In genomic region chr17:48426991-48427750, GRCm38 (mm10) we compare ENCODE assay signal across 12 mouse cellular contexts. TPM values are rescaled to one million over a fixed set of nuclear protein-coding genes. Genes with fewer than 3 reads are reported as not detected.
DNase-seq lines count a peak whose midpoint lies in the region; ATAC-seq and TF ChIP-seq lines count a peak whose summit lies in the region.
"Had no signal": no experiment of that assay in that cellular context is flagged by ENCODE, and none has a peak within 500 bp of the region (broad histone marks: within the 10 kb centered on the region; RNA-seq: fewer than 3 reads in every experiment).

No protein-coding gene starts in this region.

- WGBS in liver, embryonic 12.5 days (ENCODE audit: insufficient replicate concordance), result 43% methylated on average over 13 of the region's 13 CpGs
- 47% methylated on average over 13 of the region's 13 CpGs for WGBS in heart, embryonic 10.5 days
- 37% methylated on average over 13 of the region's 13 CpGs for WGBS in liver, postnatal 0 days (ENCODE audit: insufficient replicate concordance)
- WGBS in forebrain, embryonic 16.5 days, result 79% methylated on average over 13 of the region's 13 CpGs

- peaks cover 62% of the 10 kb centered on the region for H3K4me1 ChIP-seq in liver, embryonic 12.5 days
- H3K4me1 ChIP-seq in ES-E14 (ENCODE audit: control insufficient read depth in 2 of 2, insufficient read depth in 2 of 2, low read length in 2 of 2, poor library complexity in 1 of 2), result peaks cover 9 to 47% of the 10 kb centered on the region in 2 experiments
- peaks cover 65% of the 10 kb centered on the region for H3K4me1 ChIP-seq in heart, embryonic 10.5 days
- peaks cover 30% of the 10 kb centered on the region for H3K4me1 ChIP-seq in liver, postnatal 0 days (ENCODE audit: insufficient read depth)
- peaks cover 7% of the 10 kb centered on the region; the same call in 1 of the 2 replicates for H3K4me1 ChIP-seq in forebrain, embryonic 16.5 days (replicated peaks; ENCODE audit: control insufficient read depth, insufficient read depth, low read length)

- H3K4me3 ChIP-seq in liver, embryonic 12.5 days, result no peak overlapping the region
- no peak overlapping the region for H3K4me3 ChIP-seq in ES-E14 (ENCODE audit: insufficient read depth in 1 of 2, low read depth in 1 of 2, low read length in 2 of 2, poor library complexity in 1 of 2, severe bottlenecking in 1 of 2)
- peak overlapping the region; percentile 40 for H3K4me3 ChIP-seq in heart, embryonic 10.5 days
- no peak overlapping the region for H3K4me3 ChIP-seq in liver, postnatal 0 days (ENCODE audit: low read depth, low read length)
- no peak overlapping the region for H3K4me3 ChIP-seq in forebrain, embryonic 16.5 days (replicated peaks; ENCODE audit: low read length)
- H3K4me3 ChIP-seq: limb, embryonic 15.5 days; neural tube, embryonic 13.5 days had no signal

- H3K9me3 ChIP-seq in liver, embryonic 12.5 days (replicated peaks), result no peaks in the 10 kb centered on the region
- no peaks in the 10 kb centered on the region for H3K9me3 ChIP-seq in ES-E14 (ENCODE audit: control insufficient read depth, insufficient read depth, low read depth, low read length)
- no peaks in the 10 kb centered on the region for H3K9me3 ChIP-seq in heart, embryonic 10.5 days
- H3K9me3 ChIP-seq in liver, postnatal 0 days (ENCODE audit: low read length), result no peaks in the 10 kb centered on the region
- H3K9me3 ChIP-seq in forebrain, embryonic 16.5 days (ENCODE audit: control insufficient read depth, low read length), result no peaks in the 10 kb centered on the region
- H3K9me3 ChIP-seq: limb, embryonic 15.5 days; neural tube, embryonic 13.5 days had no signal

- H3K9ac ChIP-seq in liver, embryonic 12.5 days, result no peak overlapping the region
- peak overlapping the region; percentile 10; the same call in 1 of the 2 replicates for H3K9ac ChIP-seq in ES-E14 (ENCODE audit: insufficient read depth, low read depth, low read length, poor library complexity, severe bottlenecking)
- no peak overlapping the region; the same call in 1 of the 2 replicates for H3K9ac ChIP-seq in liver, postnatal 0 days (replicated peaks)
- H3K9ac ChIP-seq in forebrain, embryonic 16.5 days (replicated peaks; ENCODE audit: low read depth, low read length), result no peak overlapping the region
- H3K9ac ChIP-seq: limb, embryonic 15.5 days; neural tube, embryonic 13.5 days had no signal

- 0 out of 2 replicates have a peak, but pooled peaks have one; percentile 35 for TF ChIP-seq EP300 in liver, postnatal 0 days (IDR thresholded peaks at IDR 0.05; ENCODE audit: low read depth)

- in situ Hi-C loops in ES-E14 (cut with MboI; ENCODE audit: low sequenced_read_pairs in 2 of 2, unreplicated experiment in 2 of 2), result no loop called here

- H3K27ac ChIP-seq in liver, embryonic 12.5 days, result no peak overlapping the region
- peak overlapping the region; percentile 61; the same call in 1 of the 2 replicates for H3K27ac ChIP-seq in ES-E14 (ENCODE audit: insufficient read depth, low read depth, low read length, poor library complexity, severe bottlenecking)
- peak overlapping the region; percentile 80 for H3K27ac ChIP-seq in heart, embryonic 10.5 days
- H3K27ac ChIP-seq in liver, postnatal 0 days (ENCODE audit: low read depth), result peak overlapping the region; percentile 74
- no peak overlapping the region for H3K27ac ChIP-seq in forebrain, embryonic 16.5 days (ENCODE audit: low read length)
- H3K27ac ChIP-seq: neural tube, embryonic 13.5 days had no signal

- DNase-seq in liver (no peak), ES-E14 (ENCODE audit: low read depth, low spot score) (no peak)
- no peak for DNase-seq in heart, embryonic 10.5 days (ENCODE audit: low spot score)
- DNase-seq in liver, postnatal 0 days, result peak; percentile 54
- no peak for DNase-seq in left cerebral cortex, adult 9 months (ENCODE audit: low spot score in 2 of 2)
- DNase-seq in adrenal gland, adult (ENCODE audit: inconsistent age in 2 of 2, low spot score in 1 of 2), result no peak
- DNase-seq: cerebellum, postnatal 25 days had no signal

- no peaks in the 10 kb centered on the region for H3K27me3 ChIP-seq in liver, embryonic 12.5 days (replicated peaks)
- no peaks in the 10 kb centered on the region for H3K27me3 ChIP-seq in heart, embryonic 10.5 days (ENCODE audit: insufficient read depth, poor library complexity, severe bottlenecking)
- no peaks in the 10 kb centered on the region for H3K27me3 ChIP-seq in liver, postnatal 0 days (ENCODE audit: insufficient read depth, low read length)
- H3K27me3 ChIP-seq in forebrain, embryonic 16.5 days (replicated peaks; ENCODE audit: control insufficient read depth, insufficient read depth, low read length), result no peaks in the 10 kb centered on the region
- H3K27me3 ChIP-seq: limb, embryonic 15.5 days; neural tube, embryonic 13.5 days; Patski had no signal

- H3K4me2 ChIP-seq in liver, embryonic 12.5 days, result no peak overlapping the region
- peak overlapping the region; percentile 29; the same call in 1 of the 2 replicates for H3K4me2 ChIP-seq in liver, postnatal 0 days (ENCODE audit: low read depth, low read length)
- H3K4me2 ChIP-seq in forebrain, embryonic 16.5 days (ENCODE audit: low read length), result no peak overlapping the region
- H3K4me2 ChIP-seq: limb, embryonic 15.5 days; neural tube, embryonic 13.5 days had no signal

- no peaks in the 10 kb centered on the region for H3K36me3 ChIP-seq in liver, embryonic 12.5 days
- H3K36me3 ChIP-seq in ES-E14 (ENCODE audit: control insufficient read depth, insufficient read depth, low read length, poor library complexity, severe bottlenecking), result no peaks in the 10 kb centered on the region
- peaks cover 28% of the 10 kb centered on the region for H3K36me3 ChIP-seq in heart, embryonic 10.5 days
- H3K36me3 ChIP-seq in liver, postnatal 0 days (replicated peaks; ENCODE audit: insufficient read depth, low read length), result no peaks in the 10 kb centered on the region
- H3K36me3 ChIP-seq in forebrain, embryonic 16.5 days (ENCODE audit: control insufficient read depth, insufficient read depth), result no peaks in the 10 kb centered on the region
- H3K36me3 ChIP-seq: limb, embryonic 15.5 days; neural tube, embryonic 13.5 days had no signal

- TF ChIP-seq CTCF in liver, postnatal 0 days (IDR thresholded peaks at IDR 0.05; ENCODE audit: low read depth), result no peak

- ATAC-seq in liver, embryonic 12.5 days, result peak; percentile 30; the same call in 1 of the 2 replicates
- peak; percentile 33 for ATAC-seq in liver, postnatal 0 days
- ATAC-seq in forebrain, embryonic 16.5 days, result no peak

TF ChIP-seq in ES-E14, 5 proteins besides CTCF, POLR2A, EP300 and RAD21:
- TF ChIP-seq ZNF384 (IDR thresholded peaks at IDR 0.05; ENCODE audit: low read depth, low read length) (no peak), MAFK (IDR thresholded peaks at IDR 0.05; ENCODE audit: insufficient read depth, low read depth, low read length) (no peak), HCFC1 (IDR thresholded peaks at IDR 0.05; ENCODE audit: borderline replicate concordance, insufficient read depth, low read length) (no peak), ZC3H11A (IDR thresholded peaks at IDR 0.05; ENCODE audit: borderline replicate concordance, low read depth, low read length) (no peak), CHD2 (IDR thresholded peaks at IDR 0.05; ENCODE audit: low read depth, low read length) (no peak)

RNA-seq across cellular contexts. Expression of gene Apobec2, which starts 5.6 kb away (rescaled TPM):
- 0.83 and 1.2 TPM in 2 replicates for polyA plus RNA-seq in liver, embryonic 12.5 days (2016; fragmentation: Nextera tagmentation; extraction: Ambion mirVana)
- total RNA-seq in ES-E14 (2012; rRNA removed), result 3.0 and 5.6 TPM in 2 replicates
- 142 and 213 TPM in 2 replicates for polyA plus RNA-seq in heart, embryonic 10.5 days (2016; fragmentation: Nextera tagmentation; extraction: Ambion mirVana)
- polyA plus RNA-seq in liver, postnatal 0 days (2015; fragmentation: Nextera tagmentation; extraction: Ambion mirVana), result 0.25 and 3.6 TPM in 2 replicates
- polyA plus RNA-seq in forebrain, embryonic 16.5 days (2015; fragmentation: Nextera tagmentation; extraction: Ambion mirVana), result 0.29 and 0.43 TPM in 2 replicates

RNA-seq across cellular contexts. Expression of gene Oard1, which starts 17.4 kb away (rescaled TPM):
- polyA plus RNA-seq in liver, embryonic 12.5 days (2016; fragmentation: Nextera tagmentation; extraction: Ambion mirVana), result 56.5 and 58.1 TPM in 2 replicates
- 27.0 and 38.6 TPM in 2 replicates for total RNA-seq in ES-E14 (2012; rRNA removed)
- polyA plus RNA-seq in heart, embryonic 10.5 days (2016; fragmentation: Nextera tagmentation; extraction: Ambion mirVana), result 56.7 and 78.1 TPM in 2 replicates
- 29.7 and 30.1 TPM in 2 replicates for polyA plus RNA-seq in liver, postnatal 0 days (2015; fragmentation: Nextera tagmentation; extraction: Ambion mirVana)
- polyA plus RNA-seq in forebrain, embryonic 16.5 days (2015; fragmentation: Nextera tagmentation; extraction: Ambion mirVana), result 49.1 and 54.5 TPM in 2 replicates

RNA-seq across cellular contexts. Expression of gene Nfya, which starts 17.5 kb away (rescaled TPM):
- polyA plus RNA-seq in liver, embryonic 12.5 days (2016; fragmentation: Nextera tagmentation; extraction: Ambion mirVana), result 10.9 and 11.3 TPM in 2 replicates
- total RNA-seq in ES-E14 (2012; rRNA removed), result 23.3 and 25.2 TPM in 2 replicates
- polyA plus RNA-seq in heart, embryonic 10.5 days (2016; fragmentation: Nextera tagmentation; extraction: Ambion mirVana), result 13.7 and 17.3 TPM in 2 replicates
- polyA plus RNA-seq in liver, postnatal 0 days (2015; fragmentation: Nextera tagmentation; extraction: Ambion mirVana), result 3.2 and 3.7 TPM in 2 replicates
- 19.7 and 21.8 TPM in 2 replicates for polyA plus RNA-seq in forebrain, embryonic 16.5 days (2015; fragmentation: Nextera tagmentation; extraction: Ambion mirVana)

RNA-seq across cellular contexts. Expression of gene Tspo2, which starts 24.2 kb away (rescaled TPM):
- polyA plus RNA-seq in liver, embryonic 12.5 days (2016; fragmentation: Nextera tagmentation; extraction: Ambion mirVana), result 123 and 126 TPM in 2 replicates
- total RNA-seq in ES-E14 (2012; rRNA removed), result 0.16 TPM in 1 of 2 replicates, not detected in the other
- 0.43 and 0.67 TPM in 2 replicates for polyA plus RNA-seq in heart, embryonic 10.5 days (2016; fragmentation: Nextera tagmentation; extraction: Ambion mirVana)
- polyA plus RNA-seq in liver, postnatal 0 days (2015; fragmentation: Nextera tagmentation; extraction: Ambion mirVana), result 61.1 and 65.2 TPM in 2 replicates
- 2.0 and 2.5 TPM in 2 replicates for polyA plus RNA-seq in forebrain, embryonic 16.5 days (2015; fragmentation: Nextera tagmentation; extraction: Ambion mirVana)

RNA-seq across cellular contexts. Expression of gene Unc5cl, which starts 27.5 kb away (rescaled TPM):
- 2.6 and 3.4 TPM in 2 replicates for polyA plus RNA-seq in liver, embryonic 12.5 days (2016; fragmentation: Nextera tagmentation; extraction: Ambion mirVana)
- total RNA-seq in ES-E14 (2012; rRNA removed), result 1.2 and 3.2 TPM in 2 replicates
- polyA plus RNA-seq in heart, embryonic 10.5 days (2016; fragmentation: Nextera tagmentation; extraction: Ambion mirVana), result 0.20 and 0.26 TPM in 2 replicates
- polyA plus RNA-seq in liver, postnatal 0 days (2015; fragmentation: Nextera tagmentation; extraction: Ambion mirVana), result 0.68 and 0.92 TPM in 2 replicates
- polyA plus RNA-seq in forebrain, embryonic 16.5 days (2015; fragmentation: Nextera tagmentation; extraction: Ambion mirVana), result 0.19 TPM in 1 of 2 replicates, not detected in the other

Comparison
In these comparisons a context has a peak if more than half of its experiments do, and no peak if none do; other contexts are left out.
1. H3K27ac ChIP-seq: peak in ES-E14 (single experiment), heart, embryonic 10.5 days (single experiment) and liver, postnatal 0 days (single experiment); none in liver, embryonic 12.5 days (single experiment) and forebrain, embryonic 16.5 days (single experiment).
2. RNA of gene Apobec2, which starts 5.6 kb away (polyA plus RNA-seq): 142 to 213 TPM in heart, embryonic 10.5 days; 0.83 to 1.2 TPM in liver, embryonic 12.5 days, 0.29 to 0.43 TPM in forebrain, embryonic 16.5 days and 0.25 to 3.6 TPM in liver, postnatal 0 days; every median in the first group is over 10 times any median in the second.